Mouse (Mus musculus) CH12.LX (cell line): Measurements from ENCODE around the gene Myo1h.

ENCODE experiments used
- BHLHE40 ChIP-seq: IDR thresholded peaks from 2 replicates; pipeline ENCODE4 v1.6.1; 2011; ENCODE audit warnings: mild to moderate bottlenecking, low read depth, low read length, improper control_type of control experiment
- CTCF ChIP-seq, 2 experiments: IDR thresholded peaks in 1 of 2; conservative IDR thresholded peaks in 1 of 2; 2 replicates each; pipeline ENCODE4 v1.5.1; 2011 to 2012; ENCODE audit warnings: low read depth in 2 of 2, low read length in 2 of 2, improper control_type of control experiment in 1 of 2, inconsistent platforms in 1 of 2, mild to moderate bottlenecking in 1 of 2, moderate library complexity in 1 of 2
- EP300 ChIP-seq: IDR thresholded peaks from 2 replicates; pipeline ENCODE4 v1.6.1; 2011; ENCODE audit warnings: low read length, improper control_type of control experiment
- GABPA ChIP-seq: IDR thresholded peaks from 2 replicates; pipeline ENCODE4 v1.6.1; 2012; ENCODE audit warnings: low read depth, low read length, improper control_type of control experiment, inconsistent platforms; ENCODE audit not compliant: insufficient replicate concordance
- HCFC1 ChIP-seq: IDR thresholded peaks from 2 replicates; pipeline ENCODE4 v1.6.1; 2012; ENCODE audit warnings: low read depth, mild to moderate bottlenecking, inconsistent platforms, low read length, improper control_type of control experiment
- MAFK ChIP-seq: IDR thresholded peaks from 2 replicates; pipeline ENCODE4 v1.6.1; 2011; ENCODE audit warnings: low read length, improper control_type of control experiment; ENCODE audit not compliant: insufficient replicate concordance
- MXI1 ChIP-seq: IDR thresholded peaks from 2 replicates; pipeline ENCODE4 v1.6.1; 2011; ENCODE audit warnings: mild to moderate bottlenecking, low read depth, low read length, improper control_type of control experiment
- POLR2A ChIP-seq: IDR thresholded peaks from 2 replicates; pipeline ENCODE4 v1.6.1; 2011; ENCODE audit warnings: low read depth, mild to moderate bottlenecking, improper control_type of control experiment, low read length
- POLR2AphosphoS2 ChIP-seq: IDR thresholded peaks from 2 replicates; pipeline ENCODE4 v1.6.1; 2011; ENCODE audit warnings: low read depth, low read length, improper control_type of control experiment
- TCF12 ChIP-seq: IDR thresholded peaks from 2 replicates; pipeline ENCODE4 v1.6.1; 2014; ENCODE audit warnings: low read depth, mild to moderate bottlenecking, inconsistent platforms, low read length, improper control_type of control experiment
- USF1 ChIP-seq: IDR thresholded peaks from 2 replicates; pipeline ENCODE4 v1.6.1; 2014; ENCODE audit warnings: low read depth, mild to moderate bottlenecking, inconsistent platforms, low read length, improper control_type of control experiment
- USF2 ChIP-seq: conservative IDR thresholded peaks from 2 replicates; pipeline ENCODE4 v1.6.1; 2011; ENCODE audit warnings: low read depth, low read length, improper control_type of control experiment

DNA sequence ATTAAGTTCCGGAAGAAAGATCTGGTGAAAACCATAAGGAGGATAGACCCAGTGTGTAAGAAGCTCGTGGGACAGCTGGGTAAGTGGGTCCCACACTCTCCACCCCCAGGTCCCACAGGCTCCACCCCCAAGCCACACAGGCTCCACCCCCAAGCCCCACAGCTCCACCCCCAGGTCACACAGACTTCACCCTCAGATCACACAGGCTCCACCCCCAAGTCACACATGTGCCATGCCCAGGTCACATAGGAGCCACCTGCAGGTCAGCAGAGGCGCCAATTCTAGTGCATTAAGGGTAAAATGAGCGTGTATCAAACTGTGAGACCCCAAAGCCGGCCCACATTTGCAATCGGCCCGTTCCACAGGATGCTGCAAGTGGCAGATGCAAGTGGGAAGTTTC lies 42.5 kb upstream of the Myo1h start:
- no peak for TF ChIP-seq EP300
- no peak for TF ChIP-seq USF1
- no peak for TF ChIP-seq POLR2A
- TF ChIP-seq BHLHE40 = no peak
- TF ChIP-seq USF2 = no peak
- no peak for TF ChIP-seq POLR2AphosphoS2
- TF ChIP-seq CTCF (conservative IDR thresholded peaks at IDR 0.05 in 1 of 2, IDR thresholded peaks at IDR 0.05 in 1 of 2; ENCODE audit: low read depth in 2 of 2, low read length in 2 of 2) = peak in 1 of 2 experiments; percentile 32; a peak in 2 of 4 replicates
- TF ChIP-seq TCF12 = no peak
- no peak for TF ChIP-seq MXI1
- TF ChIP-seq HCFC1 = no peak
- no peak for TF ChIP-seq GABPA
- TF ChIP-seq MAFK = no peak
